Mouse (Mus musculus) gastrocnemius, postnatal 14 days (tissue): ENCODE results near the gene Ppp1r14b. TPM values are rescaled to one million over a fixed set of nuclear protein-coding genes. Genes with fewer than 3 reads are reported as not detected.
"Not testable (repeated sequence)": the region's sequence is repeated elsewhere in the genome, so short reads cannot be mapped to it uniquely, and the experiment has no call there.

Experiments used
- DNase-seq: peaks from one replicate; pipeline ENCODE4 v3.0.0; 2021; ENCODE audit warnings: mixed read lengths
- intact Hi-C: fragments of 180-260 bp; cut with DNase I; formaldehyde crosslinking; loops from one replicate; pipeline ENCODE4 v1.15.1; 2025; ENCODE audit warnings: low total_unique reads
- total RNA-seq, 2 experiments: library from RNA; stranded (reverse); gene quantifications; 2 replicates each; pipeline ENCODE4 v1.2.3; 2021

The Ppp1r14b gene
- total RNA-seq, 2 experiments from 2014 or later = 139 to 184 TPM

DNA sequence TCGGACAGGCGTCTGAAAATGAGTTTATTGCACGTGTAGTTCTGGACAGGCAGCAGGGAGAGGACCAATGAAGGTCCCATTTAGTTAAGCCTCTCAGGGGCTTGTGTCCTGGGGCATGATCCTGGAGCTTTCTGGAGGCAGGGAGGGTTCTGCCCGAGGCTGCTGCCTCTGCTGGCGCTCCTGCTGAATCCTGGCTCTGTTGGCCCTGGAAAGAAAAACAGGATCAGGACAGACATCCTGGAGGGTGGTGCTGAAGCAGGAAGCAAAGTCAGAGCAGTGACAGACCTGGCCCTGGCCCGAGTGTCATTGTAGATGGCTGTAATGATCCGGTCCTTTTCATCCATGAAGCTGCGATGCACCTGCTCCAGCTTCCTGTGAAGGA lies 13.1 kb downstream of the Ppp1r14b start:
- no peak for DNase-seq
- intact Hi-C loops = no loop called here

- no peak for DNase-seq
- intact Hi-C loops = no loop called here
Measured at GRCm38 (mm10) chr19:6989251-6989650, 14.5 kb downstream of the Ppp1r14b start.

DNA sequence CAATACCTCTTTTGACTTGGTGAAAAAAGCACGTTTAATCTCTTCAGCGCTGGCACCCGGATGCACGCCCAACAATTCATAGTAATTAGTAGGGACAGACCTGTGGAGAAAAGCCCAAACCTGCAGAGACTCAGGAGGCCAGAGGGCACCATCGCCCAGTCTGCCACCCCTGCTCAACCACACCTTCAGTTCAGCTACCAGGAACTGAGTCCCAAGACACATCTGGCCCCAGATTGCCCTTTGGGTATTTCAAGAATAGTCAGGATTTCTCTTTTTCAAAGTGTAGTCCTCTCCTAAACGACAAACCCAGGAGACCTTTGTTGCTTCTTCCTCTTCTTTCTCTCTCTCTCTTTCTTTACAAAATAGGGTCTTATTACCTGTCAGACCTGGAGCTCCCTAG lies 15.9 kb downstream of the Ppp1r14b start:
- intact Hi-C loops = no loop called here
- no peak for DNase-seq

DNA sequence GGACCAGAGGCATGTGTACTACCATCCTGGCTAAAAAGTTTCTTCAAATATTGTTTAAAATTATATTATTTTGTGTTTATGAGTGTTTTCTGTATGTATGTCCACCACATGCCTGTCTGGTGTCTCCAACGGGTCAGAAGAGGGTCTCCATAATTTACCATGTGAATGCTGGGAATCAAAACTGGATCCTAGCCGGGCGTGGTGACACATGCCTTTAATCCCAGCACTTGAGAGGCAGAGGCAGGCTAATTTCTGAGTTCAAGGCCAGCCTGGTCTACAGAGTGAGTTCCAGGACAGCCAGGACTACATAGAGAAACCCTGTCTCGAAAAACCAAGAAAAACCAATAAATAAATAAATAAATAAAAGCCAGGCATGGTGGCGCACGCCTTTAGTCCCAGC lies 16.4 kb downstream of the Ppp1r14b start:
- intact Hi-C loops, DNase-seq: not testable (repeated sequence)

GRCm38 (mm10) chr19:6992011-6992858 lies 17.5 kb downstream of the Ppp1r14b start, which contains the start of gene Dnajc4:
Dnajc4 (minus strand) TSS chr19:6992572.
- intact Hi-C loops = no loop called here
- peak; percentile 97 for DNase-seq

DNA sequence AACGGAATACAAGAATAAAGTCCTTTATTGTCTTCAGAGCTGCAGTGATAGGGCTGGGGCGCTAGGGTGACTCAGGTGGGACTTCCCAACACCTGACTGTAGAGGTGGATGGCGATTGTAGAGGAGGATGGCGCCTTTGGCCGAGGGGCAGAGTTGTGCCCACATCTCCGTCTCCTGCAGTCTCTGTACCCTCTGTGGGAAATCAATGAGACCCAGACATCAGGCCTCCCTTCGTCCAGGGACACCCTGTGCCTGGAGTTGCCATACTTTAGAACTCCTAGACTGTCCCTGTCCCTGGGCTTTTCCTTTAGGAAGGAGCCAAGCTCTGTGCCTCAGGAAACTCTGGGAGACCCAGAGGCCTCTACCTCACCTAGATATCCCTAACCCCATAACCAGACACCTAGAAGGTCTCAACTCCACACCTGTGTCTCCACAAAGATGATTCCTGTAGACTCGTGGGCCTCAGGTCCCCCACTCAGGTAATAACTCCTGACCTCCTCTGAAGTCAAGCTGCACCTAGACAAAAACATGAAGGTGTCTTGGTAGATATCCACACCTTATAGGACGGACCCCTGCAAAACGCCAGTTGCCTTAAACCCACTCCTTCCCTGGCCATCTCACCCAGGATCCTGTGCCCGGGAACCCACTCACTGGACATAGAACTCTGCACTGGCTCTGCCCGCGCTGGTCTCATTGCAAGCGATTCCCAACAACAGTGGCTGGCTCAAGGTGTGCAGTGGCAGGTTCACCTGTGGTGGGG lies 18.4 kb downstream of the Ppp1r14b start:
- no peak for DNase-seq
- intact Hi-C loops = no loop called here

DNA sequence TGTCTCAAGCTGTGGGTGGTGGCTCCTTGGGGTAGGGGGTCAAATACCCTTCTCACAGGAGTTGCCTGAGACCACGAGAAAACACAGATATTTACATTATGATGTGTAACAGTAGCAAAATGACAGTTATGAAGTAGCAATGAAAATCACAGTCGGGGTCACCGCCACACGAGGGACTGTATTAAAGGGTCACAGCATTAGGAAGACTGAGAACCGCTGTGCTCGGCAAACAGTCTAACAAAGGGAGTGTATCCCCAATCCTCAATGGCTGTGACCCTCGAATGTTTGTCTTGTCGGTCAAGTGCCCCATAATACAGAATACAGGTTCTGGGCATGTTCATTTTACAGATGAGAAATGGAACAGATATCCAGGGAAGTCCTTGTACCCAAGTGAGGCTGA lies 19.2 kb downstream of the Ppp1r14b start:
- intact Hi-C loops = no loop called here
- DNase-seq = no peak

DNA sequence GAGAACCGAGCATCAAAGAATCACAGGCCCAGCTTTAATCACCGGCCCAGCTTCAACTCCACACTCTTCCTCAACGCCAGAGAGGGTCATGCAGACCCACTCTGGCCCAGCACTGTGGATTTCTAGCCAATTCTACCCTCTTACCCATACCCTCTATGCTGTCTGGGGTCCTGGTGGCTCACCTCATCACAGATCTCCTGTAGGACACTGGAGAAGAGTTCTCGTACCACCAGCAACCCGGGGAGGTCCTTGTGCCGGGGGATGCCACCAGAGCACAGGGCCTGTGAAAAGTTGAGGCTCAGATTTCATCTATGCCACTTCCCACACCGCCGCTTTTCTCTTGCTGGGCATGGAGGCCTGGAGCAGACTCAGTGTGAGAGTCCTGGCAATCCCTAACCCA lies 19.7 kb downstream of the Ppp1r14b start:
- intact Hi-C loops = no loop called here
- no peak for DNase-seq

DNA sequence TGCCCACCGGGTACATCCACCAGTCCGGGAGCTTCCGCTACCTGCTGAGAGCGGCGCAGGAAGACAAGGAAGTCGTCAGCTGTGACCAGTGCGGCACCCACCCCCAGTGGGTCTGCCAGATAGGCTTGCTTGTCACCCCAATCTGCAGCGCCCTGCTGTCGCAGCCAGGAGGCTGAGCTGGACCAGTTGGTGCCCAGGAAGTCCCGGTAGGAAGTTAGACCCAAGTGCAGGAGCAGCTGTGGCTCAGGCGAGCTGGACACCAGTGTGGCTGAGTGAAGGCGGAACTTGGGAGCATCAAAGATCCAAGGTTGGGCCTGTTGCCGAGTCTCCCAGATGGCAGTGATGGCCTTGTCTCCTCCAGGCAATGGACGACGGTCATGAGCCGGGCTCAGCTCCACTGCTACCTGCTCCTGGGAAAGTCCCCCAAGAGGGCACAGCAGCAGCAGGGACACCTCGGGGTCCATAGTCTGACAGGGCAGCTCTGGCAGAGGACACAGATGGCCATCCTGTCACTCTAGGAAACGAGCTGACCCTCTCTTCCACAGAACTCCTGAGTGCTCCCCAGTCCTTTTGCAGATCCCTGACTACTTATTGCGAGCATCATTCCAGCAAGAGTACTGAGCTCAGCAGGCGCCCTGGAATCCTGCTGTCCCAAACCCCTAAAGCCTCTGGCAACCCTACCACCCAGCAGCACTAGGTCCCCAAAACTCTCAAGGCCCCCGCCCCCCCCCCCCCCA lies 20.7 kb downstream of the Ppp1r14b start:
- intact Hi-C loops = no loop called here
- DNase-seq = no peak

DNA sequence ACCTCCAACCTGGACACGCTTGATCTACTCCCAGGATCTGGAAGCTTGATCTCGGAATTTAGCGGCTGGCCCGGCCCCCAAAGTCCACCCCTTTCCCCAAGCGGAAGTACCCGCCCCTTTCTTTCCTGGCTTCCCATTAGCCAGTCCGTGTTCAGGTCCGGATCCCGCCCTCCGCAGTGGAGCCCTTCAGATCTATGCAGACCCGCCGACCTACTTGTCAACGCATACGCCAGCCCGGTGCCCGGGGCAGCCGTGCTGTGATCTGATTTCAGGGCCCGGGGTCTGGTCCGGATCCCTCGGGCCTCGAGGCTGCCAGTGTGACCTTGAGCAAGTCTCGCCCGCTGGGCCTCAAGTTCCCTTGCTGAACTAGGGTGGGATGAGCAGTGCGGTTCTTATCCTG lies 21.2 kb downstream of the Ppp1r14b start, which contains the start of the genes Nudt22 and Trpt1:
Gene Nudt22, minus strand, starts transcription at position 112 of the 400 bp plus-strand sequence.
Gene Trpt1, plus strand, starts transcription at position 126 of the 400 bp plus-strand sequence.
- DNase-seq = peak; percentile 90
- intact Hi-C loops = no loop called here

- intact Hi-C loops = no loop called here
- no peak for DNase-seq
Measured at GRCm38 (mm10) chr19:6997721-6998290, 23.0 kb downstream of the Ppp1r14b start.

- DNase-seq = no peak
- intact Hi-C loops = no loop called here
Measured at GRCm38 (mm10) chr19:6999360-7000063, 24.7 kb downstream of the Ppp1r14b start.

- intact Hi-C loops = no loop called here
- no peak for DNase-seq
Measured at GRCm38 (mm10) chr19:7006892-7007593, 32.3 kb downstream of the Ppp1r14b start.

DNA sequence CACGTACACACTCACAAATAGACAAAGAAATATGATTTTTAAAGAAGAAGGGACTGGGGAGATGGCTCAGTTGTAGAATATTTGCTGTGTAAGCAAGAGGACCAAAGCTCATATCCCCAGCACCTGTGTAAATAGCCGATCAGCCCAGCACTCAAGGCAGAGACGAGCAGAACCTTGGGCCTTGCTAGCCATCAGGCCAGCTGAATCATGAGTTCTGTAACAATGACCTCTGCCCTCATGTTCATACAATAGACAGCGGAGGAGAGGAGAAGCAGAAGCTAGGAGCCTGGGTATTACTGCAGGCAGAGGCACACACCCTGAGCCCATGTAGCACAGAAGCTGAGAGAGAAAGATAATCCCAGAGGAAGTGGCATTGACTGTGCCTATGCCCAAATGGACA lies 37.7 kb downstream of the Ppp1r14b start:
- no peak for DNase-seq
- intact Hi-C loops = no loop called here

- intact Hi-C loops = no loop called here
- DNase-seq = no peak
Measured at GRCm38 (mm10) chr19:7013984-7014383, 39.2 kb downstream of the Ppp1r14b start.

GRCm38 (mm10) chr19:7014481-7015135 lies 39.8 kb downstream of the Ppp1r14b start:
- intact Hi-C loops = no loop called here
- no peak for DNase-seq

GRCm38 (mm10) chr19:7017541-7018457 lies 43.0 kb downstream of the Ppp1r14b start:
- DNase-seq = no peak
- intact Hi-C loops = no loop called here
